Comparison of ENCODE assay signal across 26 mouse cellular contexts in genomic region chrX:103331125-103331858, GRCm38 (mm10). TPM values are rescaled to one million over a fixed set of nuclear protein-coding genes. Genes with fewer than 3 reads are reported as not detected.
"Had no signal": no experiment of that assay in that cellular context is flagged by ENCODE, and none has a peak within 500 bp of the region (broad histone marks: within the 10 kb centered on the region; RNA-seq: fewer than 3 reads in every experiment).

No protein-coding gene starts in this region.

- H3K4me2 ChIP-seq: lung, embryonic 14.5 days; midbrain, embryonic 12.5 days; neural tube, embryonic 12.5 days; stomach, embryonic 15.5 days had no signal

- H3K9ac ChIP-seq: liver, embryonic 14.5 days; lung, embryonic 14.5 days; midbrain, embryonic 12.5 days; neural tube, embryonic 12.5 days; stomach, embryonic 15.5 days had no signal

- ATAC-seq: midbrain, embryonic 16.5 days had no signal

- DNase-seq: lung, adult 18-20 months; lung, embryonic 14.5 days; lung, postnatal 10 days; lung, postnatal 4 days; midbrain, embryonic 14.5 days; right cerebral cortex, postnatal 25 days; right cerebral cortex, postnatal 4 days; thymus, adult 2 months; thymus, postnatal 25 days; thymus, postnatal 4 days had no signal

- H3K4me1 ChIP-seq: midbrain, embryonic 10.5 days; midbrain, embryonic 12.5 days; neural tube, embryonic 12.5 days; stomach, embryonic 15.5 days had no signal

- H3K36me3 ChIP-seq: midbrain, embryonic 10.5 days; midbrain, embryonic 12.5 days; neural tube, embryonic 12.5 days; stomach, embryonic 15.5 days had no signal

- H3K27ac ChIP-seq: liver, embryonic 14.5 days; midbrain, embryonic 10.5 days; midbrain, embryonic 12.5 days; neural tube, embryonic 12.5 days; stomach, embryonic 15.5 days; stomach, postnatal 0 days had no signal

- H3K4me3 ChIP-seq: midbrain, embryonic 10.5 days; midbrain, embryonic 12.5 days; myocyte; neural tube, embryonic 12.5 days; stomach, embryonic 15.5 days had no signal

- H3K27me3 ChIP-seq: stomach, embryonic 15.5 days had no signal

- H3K9me3 ChIP-seq: midbrain, embryonic 10.5 days; midbrain, embryonic 12.5 days; neural tube, embryonic 12.5 days; stomach, embryonic 15.5 days had no signal

RNA-seq across cellular contexts. Expression of gene Cdx4, which starts 10.1 kb away (rescaled TPM):
- total RNA-seq: megakaryocyte, adult 5-6 weeks; megakaryocyte-erythroid progenitor cell, adult 5-6 weeks; neutrophil, adult 5-6 weeks had no signal
- polyA plus RNA-seq: liver, embryonic 14.5 days; liver, embryonic 16.5 days; lung, embryonic 14.5 days; lung, embryonic 16.5 days; midbrain, embryonic 10.5 days; midbrain, embryonic 12.5 days; midbrain, embryonic 14.5 days; midbrain, embryonic 16.5 days; myocyte; neural tube, embryonic 12.5 days; neural tube, embryonic 14.5 days; spleen, adult 2 months; stomach, embryonic 15.5 days; stomach, postnatal 0 days; testis, adult 2 months; thymus, adult 2 months had no signal

RNA-seq across cellular contexts. Expression of gene Chic1, which starts 25.0 kb away (rescaled TPM):
- total RNA-seq: megakaryocyte, adult 5-6 weeks; megakaryocyte-erythroid progenitor cell, adult 5-6 weeks had no signal
